Mouse (Mus musculus) kidney, adult 2 months (tissue): ENCODE measurements at regions not wholly inside any gene's neighbourhood (a gene's known extent, or its start where the extent isn't known, plus 50 kb on each side); places are given as distances from the start of the nearest gene placed in this dataset.
"Not testable (repeated sequence)": the region's sequence is repeated elsewhere in the genome, so short reads cannot be mapped to it uniquely, and the experiment has no call there.

Experiments
- DNase-seq: peaks from one replicate; pipeline ENCODE4 v3.0.0; 2021
- H3K27ac ChIP-seq: fragments of 200-500 bp; 2 replicates; pipeline ENCODE4 v1.5.1; 2012; ENCODE audit warnings: low read depth, low read length, control low read depth, inconsistent platforms; ENCODE audit not compliant: insufficient read depth
- H3K27me3 ChIP-seq: fragments of 200-500 bp; replicated peaks from 2 replicates; pipeline ENCODE4 v1.6.1; 2012; ENCODE audit warnings: mild to moderate bottlenecking, moderate library complexity, low read length, inconsistent platforms; ENCODE audit not compliant: control insufficient read depth, insufficient read depth
- H3K36me3 ChIP-seq: fragments of 200-500 bp; 2 replicates; pipeline ENCODE4 v1.6.1; 2012; ENCODE audit warnings: mild to moderate bottlenecking, moderate library complexity, low read length, inconsistent platforms; ENCODE audit not compliant: control insufficient read depth, insufficient read depth
- H3K4me1 ChIP-seq: fragments of 200-500 bp; 2 replicates; pipeline ENCODE4 v1.6.1; 2011; ENCODE audit warnings: low read length; ENCODE audit not compliant: control insufficient read depth, insufficient read depth
- H3K4me3 ChIP-seq: fragments of 200-500 bp; 2 replicates; pipeline ENCODE4 v1.5.1; 2011; ENCODE audit warnings: mild to moderate bottlenecking, low read depth, low read length, control low read depth; ENCODE audit not compliant: insufficient read depth
- CTCF ChIP-seq: fragments of 200-500 bp; conservative IDR thresholded peaks from 2 replicates; pipeline ENCODE4 v1.5.1; 2011; ENCODE audit warnings: low read depth, mild to moderate bottlenecking, control low read depth, low read length, moderate library complexity, mixed read lengths; ENCODE audit not compliant: insufficient read depth, insufficient read length
- POLR2A ChIP-seq: fragments of 200-500 bp; IDR thresholded peaks from one replicate; pipeline ENCODE4 v1.6.1; 2011; ENCODE audit warnings: low read depth, low read length, control low read depth
- WGBS: fragments of 180-500 bp; shearing (Covaris S2); methylation state at CpG from one replicate; pipeline ENCODE4 v1.1.7; 2018; 5-methylcytosine and 5-hydroxymethylcytosine counted together

DNA sequence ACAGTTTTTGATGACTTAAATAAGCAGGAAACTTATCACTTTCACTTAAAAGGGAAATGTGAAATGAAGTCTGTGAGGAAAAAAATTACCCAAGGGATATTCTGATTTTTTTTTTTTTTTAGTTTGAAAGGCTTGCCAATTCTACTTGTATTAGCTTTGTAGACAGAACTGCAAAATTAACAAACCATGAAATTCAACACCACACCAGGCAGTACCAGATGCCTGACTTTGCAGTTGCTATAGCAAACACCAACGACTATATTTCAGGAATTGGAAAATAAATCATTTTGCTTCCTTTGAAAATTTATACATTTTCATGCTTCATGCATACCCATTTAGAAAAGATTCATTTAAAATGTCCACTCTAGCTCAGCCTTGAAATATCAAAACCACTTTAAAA is 1206.6 kb downstream of the Grik2 start:
- no peaks in the 10 kb centered on the region for H3K36me3 ChIP-seq
- no peak overlapping the region for H3K27ac ChIP-seq
- TF ChIP-seq CTCF (no peak), POLR2A (no peak)
- DNase-seq: no peak
- no peaks in the 10 kb centered on the region for H3K4me1 ChIP-seq
- WGBS: 10% methylated on average over 1 of the region's 1 CpGs
- no peak overlapping the region for H3K4me3 ChIP-seq
- H3K27me3 ChIP-seq: no peaks in the 10 kb centered on the region

DNA sequence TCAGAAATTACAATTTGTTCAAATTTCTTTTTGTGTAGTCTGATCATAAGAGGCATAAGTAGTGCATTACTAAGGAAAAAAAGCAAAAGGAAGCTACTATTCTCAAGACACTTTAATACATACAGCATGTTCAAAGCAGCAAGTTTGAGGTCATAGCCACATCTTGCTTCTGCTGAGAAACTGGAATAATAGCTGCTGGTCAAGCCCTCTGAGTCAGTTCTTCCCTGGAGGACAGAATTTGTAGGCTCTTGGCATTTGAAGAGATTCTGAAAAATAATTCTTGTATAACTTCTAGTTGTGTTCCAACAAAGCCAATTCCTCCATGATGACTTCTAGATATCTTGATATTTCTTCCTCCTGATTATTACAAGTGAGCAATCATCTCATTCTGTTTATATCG is 1207.5 kb downstream of the Grik2 start:
- no peak for DNase-seq
- Histone ChIP-seq H3K27ac (no peak overlapping the region), H3K4me1 (no peaks in the 10 kb centered on the region), H3K27me3 (no peaks in the 10 kb centered on the region), H3K4me3 (no peak overlapping the region), H3K36me3 (no peaks in the 10 kb centered on the region)
- TF ChIP-seq POLR2A (no peak), CTCF (no peak)
- WGBS: 78% methylated on average over 1 of the region's 1 CpGs

DNA sequence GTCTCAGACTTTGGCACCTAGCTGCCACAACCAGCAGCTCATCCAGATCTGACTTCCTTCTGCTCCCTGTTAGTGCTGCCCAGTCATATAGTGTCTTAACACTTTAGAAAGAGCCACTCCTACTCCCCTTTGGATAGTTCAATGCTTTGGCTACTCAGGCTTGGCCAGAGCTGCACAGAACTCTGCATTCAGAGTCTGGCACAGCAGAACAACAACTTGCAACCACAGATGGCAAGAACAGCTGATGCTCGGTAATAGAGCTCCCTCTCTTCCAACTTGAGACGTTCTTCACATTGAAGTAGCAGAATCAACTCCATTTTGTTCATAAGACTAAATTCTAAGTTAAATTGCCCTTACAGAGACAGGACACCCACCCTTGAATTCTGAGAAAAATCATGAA is 1216.0 kb downstream of the Grik2 start:
- Histone ChIP-seq H3K36me3 (no peaks in the 10 kb centered on the region), H3K27me3 (no peaks in the 10 kb centered on the region), H3K4me3 (no peak overlapping the region), H3K4me1 (no peaks in the 10 kb centered on the region), H3K27ac (no peak overlapping the region)
- DNase-seq: no peak
- TF ChIP-seq CTCF (no peak), POLR2A (no peak)
- 76% methylated on average over 2 of the region's 2 CpGs for WGBS

DNA sequence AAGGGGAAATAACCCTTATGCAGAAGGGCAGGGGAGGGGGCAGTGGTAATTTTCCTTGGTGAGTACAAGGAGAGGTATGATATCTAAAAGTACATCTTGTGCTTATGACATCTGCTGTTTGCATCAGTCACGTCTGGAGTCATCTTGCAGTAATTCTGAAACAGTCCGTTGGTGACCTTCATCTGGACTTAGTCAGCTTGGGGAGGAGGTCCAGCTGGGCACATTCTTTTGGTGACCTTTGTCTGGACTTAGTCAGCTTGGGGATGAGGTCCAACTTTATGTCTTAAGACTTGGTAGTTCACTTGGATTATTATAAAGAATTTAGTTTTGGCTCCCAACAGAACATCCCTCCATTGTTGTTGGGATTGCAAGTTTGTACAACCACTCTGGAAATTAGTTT is 1238.8 kb downstream of the Grik2 start:
- not testable (repeated sequence) for H3K4me1 ChIP-seq, H3K36me3 ChIP-seq, H3K27ac ChIP-seq, H3K27me3 ChIP-seq, H3K4me3 ChIP-seq, DNase-seq
- 41% methylated on average over 2 of the region's 2 CpGs for WGBS

DNA sequence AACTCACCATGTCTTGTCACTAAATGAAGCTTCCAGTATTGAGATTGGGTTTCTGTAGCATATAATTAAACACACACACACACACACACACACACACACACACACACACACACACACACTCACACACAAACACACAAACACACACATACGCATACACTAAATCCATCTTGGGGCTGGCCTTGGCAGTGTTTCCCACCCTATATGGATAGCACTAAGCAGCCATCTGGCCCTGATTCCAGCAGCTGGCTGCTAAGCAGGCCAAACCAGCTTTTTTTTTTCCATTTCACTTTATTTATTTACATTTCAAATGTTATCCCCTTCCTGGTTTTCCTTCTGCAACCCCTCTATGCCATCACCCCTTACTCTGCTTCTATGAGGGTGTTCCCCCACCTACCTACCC is 1266.3 kb downstream of the Grik2 start:
- Histone ChIP-seq H3K4me1 (no peaks in the 10 kb centered on the region), H3K4me3 (no peak overlapping the region), H3K27ac (no peak overlapping the region), H3K36me3 (no peaks in the 10 kb centered on the region), H3K27me3 (no peaks in the 10 kb centered on the region)
- TF ChIP-seq CTCF: no peak
- no peak for TF ChIP-seq POLR2A
- 91% methylated on average over 1 of the region's 1 CpGs for WGBS
- no peak for DNase-seq

DNA sequence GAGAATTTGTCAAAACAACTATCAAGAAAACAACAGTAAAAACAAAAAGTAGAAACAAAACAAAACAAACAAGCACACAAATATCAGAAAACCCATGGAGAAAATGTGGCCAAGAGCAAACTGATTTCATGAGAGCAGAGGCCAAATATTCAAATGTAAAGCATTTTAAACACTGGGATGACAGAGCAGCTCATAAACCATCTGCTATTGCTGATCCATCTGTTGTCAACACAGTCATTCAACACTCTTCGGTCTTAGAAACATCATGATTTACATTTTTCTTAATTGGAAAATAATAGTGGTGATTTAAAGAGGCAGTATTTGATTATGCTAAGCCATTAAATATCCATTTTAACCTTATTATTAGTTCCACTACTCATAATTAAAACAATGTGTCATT is 1315.6 kb downstream of the Grik2 start:
- no peak for TF ChIP-seq CTCF
- TF ChIP-seq POLR2A: no peak
- Histone ChIP-seq H3K36me3 (no peaks in the 10 kb centered on the region), H3K4me3 (no peak overlapping the region), H3K27me3 (no peaks in the 10 kb centered on the region), H3K27ac (no peak overlapping the region), H3K4me1 (no peaks in the 10 kb centered on the region)
- WGBS: 63% methylated on average over 1 of the region's 1 CpGs
- no peak for DNase-seq

DNA sequence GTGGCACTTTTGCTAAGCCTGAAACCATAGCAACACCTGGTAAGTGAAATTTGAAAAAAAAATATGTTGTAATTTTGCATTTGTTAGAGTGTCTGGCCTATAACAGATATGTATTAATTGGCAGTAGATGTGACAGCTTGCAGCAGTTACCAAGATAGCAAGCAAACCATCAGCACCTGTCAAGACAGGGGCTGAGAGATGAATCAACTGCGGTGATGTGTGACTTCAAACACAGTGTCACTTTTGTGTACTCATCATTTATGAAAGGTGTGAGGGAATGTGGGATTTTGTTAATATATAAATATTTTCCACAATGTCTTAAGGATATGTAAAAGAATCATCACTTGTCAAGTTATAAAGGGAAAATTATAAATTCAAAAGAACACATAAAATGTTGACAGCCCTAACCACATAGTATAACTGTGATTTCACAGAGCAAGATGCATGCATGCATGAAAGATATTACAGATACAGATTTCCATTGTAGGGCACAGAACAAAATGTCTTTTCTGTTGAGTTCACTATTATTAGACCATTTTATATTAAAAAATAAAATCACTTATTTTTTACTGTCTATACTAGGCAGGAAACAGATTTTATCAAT is 1344.7 kb downstream of the Grik2 start:
- H3K27ac ChIP-seq: no peak overlapping the region
- TF ChIP-seq CTCF: no peak
- TF ChIP-seq POLR2A: no peak
- H3K4me3 ChIP-seq: no peak overlapping the region
- H3K27me3 ChIP-seq: no peaks in the 10 kb centered on the region
- DNase-seq: no peak
- WGBS: 91% methylated on average over 1 of the region's 1 CpGs
- H3K36me3 ChIP-seq: no peaks in the 10 kb centered on the region
- no peaks in the 10 kb centered on the region for H3K4me1 ChIP-seq

DNA sequence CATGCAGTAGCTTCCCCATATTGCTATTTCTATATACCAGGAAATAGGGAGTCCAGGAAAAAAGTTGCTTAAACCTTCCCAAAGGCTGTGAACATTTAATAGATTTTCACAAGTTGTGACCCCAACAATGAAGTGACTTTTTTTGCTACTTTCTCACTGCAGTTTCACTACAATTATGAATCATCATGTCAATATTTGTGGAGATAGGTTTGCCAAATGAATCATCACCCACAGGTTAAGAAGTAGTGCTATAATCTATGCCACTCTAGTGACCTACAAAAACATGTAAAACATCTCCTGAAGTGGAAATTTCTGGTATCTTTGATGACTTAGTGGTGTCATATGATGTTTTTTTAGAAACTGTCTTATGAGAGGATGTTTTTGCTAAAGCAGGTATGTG is 1355.3 kb downstream of the Grik2 start:
- no peak overlapping the region for H3K4me3 ChIP-seq
- TF ChIP-seq POLR2A: no peak
- no peak for TF ChIP-seq CTCF
- H3K27ac ChIP-seq: no peak overlapping the region
- DNase-seq: no peak
- no peaks in the 10 kb centered on the region for H3K27me3 ChIP-seq
- H3K36me3 ChIP-seq: no peaks in the 10 kb centered on the region
- no peaks in the 10 kb centered on the region for H3K4me1 ChIP-seq
